Mouse (Mus musculus): ENCODE data around the gene Tmc6. TPM values are rescaled to one million over a fixed set of nuclear protein-coding genes. Genes with fewer than 3 reads are reported as not detected.

Tmc6 gene
- polyA plus RNA-seq, 1 experiment: 56.0 TPM

DNA sequence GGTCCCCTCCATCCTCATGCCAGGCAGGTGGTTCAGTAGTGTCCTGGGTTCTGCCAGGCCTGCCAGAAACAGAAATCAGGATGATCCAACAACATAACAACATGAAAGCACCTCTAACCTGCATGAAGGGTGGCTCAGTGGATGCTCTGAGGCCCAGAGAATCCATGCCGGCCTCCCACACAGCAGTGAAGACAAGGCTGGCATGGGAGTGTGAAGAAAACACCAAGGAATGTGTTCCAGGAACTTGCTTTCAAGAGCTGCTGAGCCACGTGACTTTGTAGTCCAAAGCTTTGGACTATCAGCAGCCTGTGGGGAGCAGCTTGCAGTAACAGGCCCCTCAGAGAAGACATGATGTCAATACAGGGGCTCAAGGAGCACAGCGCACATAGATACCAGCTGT is 15.7 kb downstream of the Tmc6 start:
- 76% methylated on average over 3 of the region's 3 CpGs for WGBS
- no peak overlapping the region for H3K4me3 ChIP-seq (replicated peaks; ENCODE audit: extremely low read depth, low read depth, low read length)
- peaks cover 6% of the 10 kb centered on the region; the same call in 1 of the 2 replicates for H3K4me1 ChIP-seq (ENCODE audit: control insufficient read depth, insufficient read depth, low read length)
- TF ChIP-seq CTCF (IDR thresholded peaks at IDR 0.05; ENCODE audit: insufficient read depth, low read length) (no peak), POLR2A (IDR thresholded peaks at IDR 0.05; ENCODE audit: borderline replicate concordance, extremely low read depth, low read depth, low read length) (no peak)
- DNase-seq: no peak

DNA sequence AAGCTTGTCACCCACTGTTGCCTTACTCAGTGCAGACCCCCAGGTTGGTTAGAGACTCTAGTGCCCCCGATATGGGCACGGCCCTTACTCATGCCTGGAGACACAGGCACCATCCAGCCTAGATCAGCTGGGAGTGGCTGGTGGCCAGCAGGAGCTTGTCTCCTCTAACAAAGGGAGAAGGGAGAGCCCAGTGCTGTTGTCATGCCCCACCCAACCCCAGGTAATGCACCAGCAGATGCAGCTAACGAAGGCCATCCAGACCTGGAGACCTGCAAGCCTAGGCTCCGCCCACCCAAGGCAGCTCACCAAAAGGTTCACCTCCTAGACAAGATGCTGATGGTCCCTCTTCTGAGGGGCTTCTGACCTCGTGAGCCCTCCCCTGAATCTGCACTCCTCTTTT is 16.6 kb downstream of the Tmc6 start:
- Histone ChIP-seq H3K4me3 (replicated peaks; ENCODE audit: extremely low read depth, low read depth, low read length) (no peak overlapping the region), H3K4me1 (ENCODE audit: control insufficient read depth, insufficient read depth, low read length) (peaks cover 6% of the 10 kb centered on the region; the same call in 1 of the 2 replicates)
- no peak for TF ChIP-seq CTCF (IDR thresholded peaks at IDR 0.05; ENCODE audit: insufficient read depth, low read length)
- no peak for TF ChIP-seq POLR2A (IDR thresholded peaks at IDR 0.05; ENCODE audit: borderline replicate concordance, extremely low read depth, low read depth, low read length)
- no peak for DNase-seq
- 98% methylated on average over 5 of the region's 5 CpGs for WGBS

DNA sequence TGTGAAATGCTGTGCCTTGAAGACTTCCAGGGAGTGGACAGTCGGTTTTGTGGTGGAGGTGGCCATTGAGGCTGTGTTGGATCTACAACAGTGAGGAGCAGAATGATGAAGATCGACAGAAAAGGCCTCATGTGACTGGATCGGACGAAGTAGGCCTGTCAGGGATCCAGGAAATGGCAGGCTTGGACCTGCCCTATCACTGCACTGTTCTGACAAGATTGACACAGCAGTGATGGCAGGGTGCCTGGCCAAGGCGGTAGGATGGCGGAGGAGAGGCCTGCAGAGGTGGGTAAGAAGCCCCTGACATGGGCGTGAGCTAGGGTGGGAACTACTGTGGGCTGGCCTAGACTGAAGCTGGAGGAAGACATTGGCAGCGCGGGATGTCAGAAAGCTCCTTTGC is 17.7 kb downstream of the Tmc6 start:
- no peak for DNase-seq
- Histone ChIP-seq H3K4me3 (replicated peaks; ENCODE audit: extremely low read depth, low read depth, low read length) (no peak overlapping the region), H3K4me1 (ENCODE audit: control insufficient read depth, insufficient read depth, low read length) (peaks cover 5% of the 10 kb centered on the region; the same call in 1 of the 2 replicates)
- TF ChIP-seq CTCF (IDR thresholded peaks at IDR 0.05; ENCODE audit: insufficient read depth, low read length): no peak
- TF ChIP-seq POLR2A (IDR thresholded peaks at IDR 0.05; ENCODE audit: borderline replicate concordance, extremely low read depth, low read depth, low read length): no peak
- WGBS: 83% methylated on average over 9 of the region's 9 CpGs

DNA sequence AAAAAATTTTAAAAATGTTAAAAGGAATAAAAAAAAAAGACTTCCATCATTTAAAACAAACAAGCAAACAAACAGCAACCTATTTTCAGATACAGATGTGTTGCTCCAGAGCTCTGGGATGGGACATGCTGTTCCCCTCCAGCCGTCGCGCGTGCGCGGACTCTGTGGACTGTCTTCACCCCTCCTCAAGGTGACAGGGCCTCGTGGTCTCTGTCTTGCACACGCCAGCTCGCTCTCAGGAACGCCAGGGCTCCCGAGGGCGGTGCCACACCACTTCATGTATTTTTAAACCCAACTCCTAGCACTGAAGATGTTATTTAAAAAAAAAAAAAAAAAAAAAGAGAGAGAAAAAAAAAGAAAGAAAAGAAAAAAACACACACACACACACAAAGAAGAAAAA is 19.8 kb downstream of the Tmc6 start:
- Histone ChIP-seq H3K4me1 (ENCODE audit: control insufficient read depth, insufficient read depth, low read length) (no peaks in the 10 kb centered on the region), H3K4me3 (replicated peaks; ENCODE audit: extremely low read depth, low read depth, low read length) (no peak overlapping the region)
- TF ChIP-seq POLR2A (IDR thresholded peaks at IDR 0.05; ENCODE audit: borderline replicate concordance, extremely low read depth, low read depth, low read length) (no peak), CTCF (IDR thresholded peaks at IDR 0.05; ENCODE audit: insufficient read depth, low read length) (no peak)
- WGBS: 81% methylated on average over 12 of the region's 12 CpGs
- no peak for DNase-seq

DNA sequence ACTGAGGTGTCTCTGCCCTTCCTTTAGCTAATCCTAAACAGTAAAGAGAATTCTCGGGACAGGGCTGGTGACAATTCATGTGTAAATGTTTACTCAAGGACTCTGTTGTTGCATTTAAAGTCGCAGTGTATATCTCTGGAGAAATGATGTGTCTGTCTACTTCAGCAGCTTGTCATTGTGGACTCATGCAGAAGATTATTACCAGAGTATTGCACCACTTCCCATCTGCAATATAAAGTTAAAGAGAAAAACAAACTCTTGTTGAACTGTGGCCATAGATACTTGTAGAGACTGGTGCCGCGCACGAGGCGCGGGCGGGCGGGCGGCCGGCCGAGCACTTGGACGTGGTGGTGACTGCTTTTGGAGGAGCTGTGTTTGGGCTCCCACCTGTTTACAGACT is 20.2 kb downstream of the Tmc6 start:
- no peak for DNase-seq
- H3K4me3 ChIP-seq (replicated peaks; ENCODE audit: extremely low read depth, low read depth, low read length): no peak overlapping the region
- no peak for TF ChIP-seq CTCF (IDR thresholded peaks at IDR 0.05; ENCODE audit: insufficient read depth, low read length)
- TF ChIP-seq POLR2A (IDR thresholded peaks at IDR 0.05; ENCODE audit: borderline replicate concordance, extremely low read depth, low read depth, low read length): no peak
- WGBS: 71% methylated on average over 13 of the region's 13 CpGs
- H3K4me1 ChIP-seq (ENCODE audit: control insufficient read depth, insufficient read depth, low read length): no peaks in the 10 kb centered on the region

- 84% methylated on average over 26 of the region's 26 CpGs for WGBS
- TF ChIP-seq POLR2A (IDR thresholded peaks at IDR 0.05; ENCODE audit: borderline replicate concordance, extremely low read depth, low read depth, low read length) (no peak), CTCF (IDR thresholded peaks at IDR 0.05; ENCODE audit: insufficient read depth, low read length) (no peak)
- DNase-seq: no peak
- Histone ChIP-seq H3K4me3 (replicated peaks; ENCODE audit: extremely low read depth, low read depth, low read length) (no peak overlapping the region), H3K4me1 (ENCODE audit: control insufficient read depth, insufficient read depth, low read length) (no peaks in the 10 kb centered on the region)
Measured at GRCm38 (mm10) chr11:117760374-117761119, 21.5 kb downstream of the Tmc6 start.

DNA sequence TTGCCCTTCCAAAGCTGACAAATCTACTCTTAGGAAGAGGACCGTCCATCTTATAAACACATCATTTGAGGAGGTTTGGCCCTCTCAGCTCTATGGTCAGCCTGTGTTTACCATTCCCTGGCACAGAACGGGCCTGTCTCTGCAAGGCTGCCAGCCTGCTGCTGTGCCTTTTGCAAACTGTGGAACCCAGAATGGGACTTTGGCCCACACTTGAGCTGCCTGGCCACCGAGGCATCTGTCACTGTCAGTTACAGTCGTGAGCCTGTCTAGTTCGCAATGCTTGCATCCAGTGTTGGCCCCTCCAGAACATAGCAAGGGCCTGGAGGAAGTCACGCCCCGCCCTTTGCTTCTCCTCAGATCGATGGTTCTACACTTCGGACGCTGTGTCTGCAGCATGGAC is 22.7 kb downstream of the Tmc6 start:
- DNase-seq: no peak
- WGBS: 76% methylated on average over 10 of the region's 10 CpGs
- no peaks in the 10 kb centered on the region for H3K4me1 ChIP-seq (ENCODE audit: control insufficient read depth, insufficient read depth, low read length)
- H3K4me3 ChIP-seq (replicated peaks; ENCODE audit: extremely low read depth, low read depth, low read length): no peak overlapping the region
- TF ChIP-seq CTCF (IDR thresholded peaks at IDR 0.05; ENCODE audit: insufficient read depth, low read length) (no peak), POLR2A (IDR thresholded peaks at IDR 0.05; ENCODE audit: borderline replicate concordance, extremely low read depth, low read depth, low read length) (no peak)

DNA sequence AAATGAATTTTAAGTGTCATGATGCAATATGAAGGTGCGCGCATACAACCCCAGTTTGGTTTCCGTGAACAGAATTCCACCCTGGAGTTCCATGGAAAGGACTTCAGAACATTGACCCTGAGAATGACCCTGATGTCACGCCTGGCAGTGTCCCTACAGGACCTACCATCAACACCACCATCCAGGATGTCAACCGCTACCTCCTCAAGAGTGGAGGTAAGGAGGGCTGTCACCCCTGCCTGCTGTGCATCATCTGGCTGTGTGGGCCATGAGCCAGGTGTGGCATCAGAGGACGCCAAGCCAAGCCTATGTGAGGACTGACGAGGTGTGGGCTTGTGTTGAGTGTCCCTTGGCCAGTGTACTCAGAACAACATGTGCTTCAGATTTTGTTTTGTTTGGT is 26.1 kb downstream of the Tmc6 start:
- no peak for DNase-seq
- H3K4me3 ChIP-seq (replicated peaks; ENCODE audit: extremely low read depth, low read depth, low read length): no peak overlapping the region
- no peaks in the 10 kb centered on the region for H3K4me1 ChIP-seq (ENCODE audit: control insufficient read depth, insufficient read depth, low read length)
- WGBS: 98% methylated on average over 7 of the region's 7 CpGs
- TF ChIP-seq CTCF (IDR thresholded peaks at IDR 0.05; ENCODE audit: insufficient read depth, low read length) (no peak), POLR2A (IDR thresholded peaks at IDR 0.05; ENCODE audit: borderline replicate concordance, extremely low read depth, low read depth, low read length) (no peak)

DNA sequence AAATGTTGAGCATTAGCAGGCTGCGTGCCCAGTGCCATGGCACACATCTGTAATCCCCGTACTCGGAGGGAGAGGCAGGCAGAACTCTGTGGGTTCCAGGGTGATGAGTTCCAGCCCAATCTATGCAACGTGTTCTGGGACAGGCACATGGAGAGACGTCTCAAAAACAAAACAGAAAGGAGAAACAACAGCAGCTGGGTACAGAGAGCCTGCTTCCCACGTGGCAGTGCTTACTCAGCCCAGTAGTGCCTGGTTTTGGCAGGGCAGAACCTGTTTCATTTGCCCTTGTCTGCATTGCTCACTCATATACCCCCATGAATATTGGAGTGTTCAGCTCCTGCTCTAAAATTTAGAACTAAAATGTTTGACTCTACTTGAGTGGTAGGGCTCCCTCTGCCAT is 30.5 kb downstream of the Tmc6 start:
- TF ChIP-seq CTCF (IDR thresholded peaks at IDR 0.05; ENCODE audit: insufficient read depth, low read length) (no peak), POLR2A (IDR thresholded peaks at IDR 0.05; ENCODE audit: borderline replicate concordance, extremely low read depth, low read depth, low read length) (no peak)
- 83% methylated on average over 6 of the region's 6 CpGs for WGBS
- DNase-seq: no peak
- Histone ChIP-seq H3K4me1 (ENCODE audit: control insufficient read depth, insufficient read depth, low read length) (no peaks in the 10 kb centered on the region), H3K4me3 (replicated peaks; ENCODE audit: extremely low read depth, low read depth, low read length) (no peak overlapping the region)

DNA sequence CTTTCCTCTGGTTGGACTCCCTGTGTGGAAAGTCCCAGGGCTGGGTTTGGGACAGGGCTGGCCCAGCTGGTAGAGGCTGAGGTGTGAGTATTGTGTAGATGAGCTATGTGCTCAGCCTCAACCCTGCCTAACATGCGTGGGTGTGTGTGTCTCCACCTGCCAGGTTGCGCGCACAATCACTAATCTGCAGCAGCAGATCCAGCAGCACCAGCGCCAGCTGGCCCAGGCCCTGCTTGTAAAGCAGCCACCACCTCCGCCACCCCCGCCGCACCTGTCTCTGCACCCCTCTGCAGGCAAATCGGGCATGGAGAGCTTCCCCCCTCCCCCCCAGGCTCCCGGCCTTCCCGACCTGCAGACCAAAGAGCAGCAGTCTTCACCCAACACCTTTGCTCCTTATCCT is 32.6 kb downstream of the Tmc6 start:
- no peak for DNase-seq
- Histone ChIP-seq H3K4me3 (replicated peaks; ENCODE audit: extremely low read depth, low read depth, low read length) (no peak overlapping the region), H3K4me1 (ENCODE audit: control insufficient read depth, insufficient read depth, low read length) (no peaks in the 10 kb centered on the region)
- WGBS: 80% methylated on average over 10 of the region's 10 CpGs
- no peak for TF ChIP-seq CTCF (IDR thresholded peaks at IDR 0.05; ENCODE audit: insufficient read depth, low read length)
- TF ChIP-seq POLR2A (IDR thresholded peaks at IDR 0.05; ENCODE audit: borderline replicate concordance, extremely low read depth, low read depth, low read length): no peak
